Mouse (Mus musculus) kidney, adult 8-10 months (tissue): Measurements from ENCODE around the gene Smim17.
"Not testable (repeated sequence)": the region's sequence is repeated elsewhere in the genome, so short reads cannot be mapped to it uniquely, and the experiment has no call there.

Experiments
- DNase-seq, 2 experiments: peaks; one replicate each; pipeline ENCODE4 v3.0.0; 2022

Smim17 gene

DNA sequence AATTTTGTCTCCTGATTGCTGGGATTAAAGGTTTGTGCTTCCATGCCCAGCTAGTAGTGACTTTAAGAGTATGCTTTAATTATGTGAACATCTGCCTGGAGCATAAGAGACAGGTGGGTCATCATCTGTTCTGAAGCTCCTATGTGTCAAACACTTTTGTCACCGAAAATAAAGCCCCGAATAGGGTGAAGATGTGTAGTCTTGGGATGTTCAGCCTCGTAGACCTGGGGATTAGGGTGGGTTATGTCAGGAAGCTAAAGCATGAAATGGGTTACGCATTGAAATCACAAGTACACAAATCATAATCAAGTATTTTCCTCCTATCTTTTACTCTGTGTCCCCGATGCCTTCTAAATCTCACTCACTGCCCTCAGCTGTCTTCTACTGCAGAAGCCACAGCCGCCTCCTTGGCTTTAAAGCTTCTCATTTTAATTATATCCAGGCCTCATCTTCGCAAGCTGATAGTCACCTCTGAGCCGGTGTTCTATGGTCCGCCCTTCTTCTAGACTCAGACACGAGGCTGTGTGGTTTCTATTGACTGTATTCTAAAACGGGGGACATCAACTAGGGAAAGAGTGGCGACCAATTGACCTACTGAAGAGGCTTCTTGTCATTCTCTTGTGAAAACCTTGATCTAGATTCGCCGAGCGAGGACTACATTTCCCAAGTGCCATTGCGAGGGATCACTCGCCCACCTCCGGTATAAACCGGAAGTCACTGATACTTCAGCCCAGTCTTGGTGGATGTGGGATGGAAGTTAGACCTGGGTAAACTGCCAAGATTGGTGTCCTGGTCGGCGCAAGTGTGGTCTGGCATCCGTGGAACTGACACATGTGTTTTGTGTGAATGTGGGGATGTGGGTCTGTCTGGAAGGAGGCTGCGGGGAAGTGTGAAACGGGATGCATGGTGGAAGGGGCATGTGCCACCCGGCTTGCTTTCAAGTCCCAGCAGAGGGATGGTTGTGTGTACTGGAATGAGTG is at the start of gene Smim17:
TSS of gene Smim17 (plus strand) at position 720 of the 980 bp plus-strand sequence.
- DNase-seq = peak in 1 of 2 experiments; percentile 37

DNA sequence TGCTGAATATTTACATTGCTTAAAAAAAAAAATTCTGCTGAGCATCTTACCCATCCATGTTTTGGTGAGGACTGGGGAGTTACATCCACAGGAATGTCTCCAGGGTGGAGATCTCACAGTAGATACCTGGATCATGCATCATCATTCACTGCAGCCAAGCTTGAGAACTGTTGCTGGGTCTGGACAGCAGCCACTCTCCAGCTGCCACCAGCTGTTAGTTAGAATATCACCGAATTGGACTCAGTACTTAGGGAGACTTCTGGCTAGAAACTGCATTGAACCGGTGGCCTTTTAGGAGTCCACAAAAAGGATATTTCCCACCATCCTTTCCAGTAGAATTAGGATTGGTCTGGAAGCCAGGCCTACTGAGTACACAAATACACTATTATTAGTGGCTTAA is 40.4 kb upstream of the Smim17 start:
- no peak for DNase-seq

DNA sequence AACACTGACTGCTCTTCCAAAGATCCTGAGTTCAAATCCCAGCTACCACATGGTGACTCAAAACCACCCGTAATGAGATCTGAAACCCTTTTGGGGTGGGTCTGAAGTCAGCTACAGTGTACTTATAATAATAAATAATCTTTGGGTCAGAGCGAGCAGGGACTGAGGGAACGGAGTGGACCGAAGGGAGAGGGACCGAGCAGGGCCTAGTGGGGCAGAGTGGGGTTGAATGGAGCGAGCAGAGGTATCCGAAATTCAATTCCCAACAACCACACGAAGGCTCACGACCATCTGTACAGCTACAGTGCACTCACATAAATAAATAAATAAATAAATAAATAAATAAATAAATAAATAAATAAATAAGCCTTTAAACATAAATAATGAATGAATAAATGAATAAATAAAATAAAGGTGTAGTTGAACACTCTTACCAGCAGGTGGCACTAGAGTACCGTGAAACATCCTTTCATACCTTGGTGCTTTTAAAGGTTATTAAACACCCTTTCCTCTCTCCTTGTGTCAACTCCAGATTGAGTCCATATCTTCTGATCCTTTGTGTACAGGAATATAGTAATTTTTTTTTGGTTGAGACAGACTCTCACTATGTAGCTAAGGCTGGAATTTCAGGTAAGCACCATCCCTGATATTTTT is 39.5 kb upstream of the Smim17 start:
- no peak for DNase-seq

- DNase-seq = no peak
Observed at GRCm38 (mm10) chr7:6360477-6361060, 37.9 kb upstream of the Smim17 start.

GRCm38 (mm10) chr7:6361756-6362155 is 36.8 kb upstream of the Smim17 start:
- no peak for DNase-seq

DNA sequence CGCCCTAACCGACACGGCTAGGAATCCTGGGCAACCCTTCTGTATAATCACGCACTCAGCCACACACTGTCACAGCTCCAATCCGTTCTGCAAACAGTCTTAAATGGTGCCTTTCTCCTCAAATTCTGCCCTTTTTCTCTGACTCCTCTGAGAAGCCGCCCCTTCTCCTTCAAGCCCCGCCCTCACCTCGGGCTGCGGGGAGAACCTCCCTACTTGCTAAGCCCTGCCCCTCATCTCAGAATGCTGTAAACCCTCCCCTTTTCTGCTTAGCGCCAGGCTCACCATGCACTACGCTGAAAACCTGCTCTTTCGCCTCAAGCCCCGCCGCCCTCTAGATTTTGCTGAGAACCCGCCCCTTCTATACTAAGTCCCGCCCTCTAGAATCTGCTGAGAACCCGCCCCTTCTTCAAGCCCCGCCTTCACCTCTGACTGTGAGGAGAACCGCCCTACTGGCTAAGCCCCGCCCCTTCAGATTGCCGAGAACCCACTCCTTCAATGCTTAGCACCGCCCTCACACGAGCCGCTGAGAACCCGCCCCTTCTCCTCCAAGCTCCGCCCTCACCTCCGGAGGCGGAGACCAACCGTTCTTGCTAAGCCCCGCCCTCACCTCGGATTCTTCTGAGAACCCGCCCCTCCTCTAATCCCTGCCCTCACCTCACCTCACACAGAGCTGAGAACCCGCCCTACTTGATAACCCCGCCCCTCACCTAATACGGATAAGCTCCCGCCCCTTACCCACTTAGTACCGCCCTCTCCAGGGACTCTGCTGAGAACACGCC is 36.1 kb upstream of the Smim17 start:
- DNase-seq = peak; percentile 99

- DNase-seq = no peak
Observed at GRCm38 (mm10) chr7:6363047-6363488, 35.4 kb upstream of the Smim17 start, which contains the start of gene Zfp78. TSS of gene Zfp78 (plus strand) at chr7:6363280.

DNA sequence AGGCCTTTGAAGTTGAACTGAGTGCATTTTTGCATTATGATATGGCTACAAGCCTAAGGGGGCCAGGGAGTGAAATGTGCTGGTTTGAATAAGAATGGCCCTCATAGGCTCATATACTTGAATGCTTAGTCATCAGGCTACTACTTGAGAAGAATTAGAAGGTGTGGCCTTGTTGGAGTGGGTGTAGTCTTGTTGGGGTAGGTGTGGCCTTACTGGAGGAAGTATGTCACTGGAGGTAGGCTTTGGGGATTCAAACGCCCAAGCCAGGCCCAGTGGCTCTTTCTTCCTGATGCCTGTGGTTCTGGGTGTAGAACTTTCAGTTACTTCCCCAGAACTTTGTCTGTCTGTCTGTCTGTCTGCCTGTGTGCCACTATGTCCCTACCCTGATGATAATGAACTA is 33.8 kb upstream of the Smim17 start:
- DNase-seq = no peak

DNA sequence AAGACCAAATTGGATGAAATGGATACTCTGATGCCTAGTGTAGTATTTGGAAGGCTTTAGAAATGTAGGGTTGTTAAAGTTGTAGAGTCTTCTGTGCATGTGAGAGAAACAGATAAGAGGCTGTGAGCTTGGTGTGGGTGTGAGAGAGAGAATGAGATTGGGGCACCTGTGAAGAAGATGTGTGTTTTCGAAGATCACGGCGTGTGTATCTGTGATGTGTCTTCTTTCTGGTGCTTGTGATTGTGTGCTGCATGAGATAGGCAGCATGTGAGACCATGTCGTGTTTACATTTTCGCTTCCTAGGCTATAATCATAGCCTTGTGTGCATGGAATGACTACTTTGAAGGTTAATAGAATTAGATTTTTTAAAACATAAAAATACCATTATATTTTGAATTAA is 31.3 kb upstream of the Smim17 start:
- DNase-seq = no peak

DNA sequence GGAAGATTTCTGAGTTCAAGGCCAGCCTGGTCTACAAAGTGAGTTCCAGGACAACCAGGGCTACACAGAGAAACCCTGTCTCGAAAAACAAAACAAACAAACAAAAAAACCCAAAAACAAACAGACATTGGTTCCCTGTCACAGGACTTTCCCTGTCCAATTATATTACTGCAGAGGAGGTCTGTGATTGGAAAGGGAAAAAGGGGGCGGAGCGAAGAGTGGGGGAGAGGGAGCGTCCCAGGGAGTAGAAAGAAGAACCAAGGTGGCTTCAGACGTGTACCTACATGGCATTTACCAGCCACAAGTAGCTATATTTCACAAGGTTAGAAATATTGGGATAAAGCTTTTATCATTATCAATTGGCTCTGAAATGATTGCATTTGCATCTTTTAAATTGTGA is 30.4 kb upstream of the Smim17 start:
- not testable (repeated sequence) for DNase-seq

DNA sequence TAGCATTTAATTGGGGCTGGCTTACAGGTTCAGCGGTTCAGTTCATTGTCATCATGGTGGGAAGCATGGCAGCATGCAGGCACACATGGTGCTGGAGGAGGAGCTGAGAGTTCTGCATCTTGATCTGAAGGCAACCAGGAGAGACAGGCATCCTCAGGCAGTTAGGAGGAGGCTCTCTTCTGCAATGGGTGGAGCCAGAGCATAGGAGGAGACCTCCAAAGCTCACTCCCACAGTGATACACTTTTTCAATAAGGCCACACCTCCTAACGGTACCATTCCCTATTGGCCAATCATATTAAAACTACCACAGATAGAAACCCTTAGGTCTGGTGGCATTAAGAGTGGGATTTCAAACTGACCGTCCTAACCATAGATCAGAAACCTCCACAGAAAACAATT is 29.1 kb upstream of the Smim17 start:
- DNase-seq = no peak

GRCm38 (mm10) chr7:6372993-6373392 is 25.5 kb upstream of the Smim17 start:
- no peak for DNase-seq

- no peak for DNase-seq
Observed at GRCm38 (mm10) chr7:6378441-6378840, 20.1 kb upstream of the Smim17 start.

GRCm38 (mm10) chr7:6381431-6381830 is 17.1 kb upstream of the Smim17 start:
- no peak for DNase-seq

DNA sequence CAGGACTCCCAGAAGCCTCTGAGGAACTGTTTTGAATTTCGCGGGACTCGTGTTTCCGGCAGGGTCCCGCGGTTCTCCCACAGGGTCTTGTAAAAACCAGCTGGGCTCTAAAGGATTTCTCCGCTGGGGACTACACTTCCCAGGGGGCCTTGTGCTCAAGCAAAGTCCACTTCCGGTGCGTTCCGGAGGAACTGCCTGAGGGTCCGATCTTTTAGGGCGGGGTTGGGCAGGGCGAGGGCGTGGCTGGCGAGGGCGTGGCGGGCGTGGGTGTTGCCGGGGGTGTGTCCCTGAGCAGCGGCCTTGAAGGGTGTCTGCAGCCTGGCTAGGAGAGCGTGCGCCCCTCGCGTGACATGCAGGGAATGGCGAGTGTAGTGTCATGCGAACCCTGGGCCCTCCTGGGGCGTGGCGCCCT is 15.5 kb upstream of the Smim17 start, which contains the start of gene Zfp28:
TSS of gene Zfp28 (plus strand) at position 252 of the 412 bp plus-strand sequence.
- peak; percentile 94 to 95 for DNase-seq

DNA sequence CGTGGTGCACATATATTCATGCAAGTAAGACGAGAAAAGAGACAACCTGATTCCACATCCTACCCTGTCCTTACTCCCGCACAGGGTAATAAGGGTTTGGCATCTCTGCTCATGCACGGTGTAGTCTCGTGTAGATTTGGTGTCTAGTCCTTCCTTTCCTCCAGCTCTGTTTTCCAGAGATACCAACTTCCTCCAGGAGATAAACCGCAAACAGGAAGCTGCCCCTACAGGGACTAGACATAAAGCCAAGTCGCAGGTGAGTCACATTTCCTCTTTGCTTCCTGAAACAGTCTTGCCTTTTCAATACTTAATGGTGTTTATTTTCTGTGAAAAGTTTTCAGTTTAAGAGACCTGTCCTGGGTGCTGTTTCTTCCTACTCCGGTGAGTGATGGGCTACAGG is 14.5 kb upstream of the Smim17 start:
- no peak for DNase-seq

GRCm38 (mm10) chr7:6386995-6387394 is 11.5 kb upstream of the Smim17 start:
- DNase-seq = no peak

GRCm38 (mm10) chr7:6388971-6389370 is 9.5 kb upstream of the Smim17 start:
- DNase-seq = no peak

DNA sequence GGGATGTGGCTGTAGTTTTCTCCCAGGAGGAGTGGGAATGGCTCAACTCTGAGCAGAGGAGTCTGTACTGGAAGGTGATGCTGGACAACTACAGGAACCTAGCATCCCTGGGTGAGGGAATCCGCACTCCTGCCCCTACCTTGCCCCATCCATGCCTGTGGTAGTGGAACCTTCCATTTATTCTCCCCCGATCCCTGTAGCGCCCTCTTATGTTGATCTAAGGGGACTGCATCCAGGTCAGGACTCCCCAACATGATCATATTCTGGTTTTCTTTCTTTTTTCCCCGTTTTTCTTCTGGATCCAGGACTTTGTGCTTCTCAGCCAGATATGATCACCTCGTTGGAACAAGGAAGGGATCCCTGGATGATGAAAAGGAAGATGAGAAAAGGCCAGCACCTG is 9.1 kb upstream of the Smim17 start:
- DNase-seq = no peak

GRCm38 (mm10) chr7:6410043-6410442 is 11.5 kb downstream of the Smim17 start, which contains the start of gene Gm20715:
TSS of gene Gm20715 (plus strand) at chr7:6410277.
- DNase-seq = peak; percentile 88 to 96

DNA sequence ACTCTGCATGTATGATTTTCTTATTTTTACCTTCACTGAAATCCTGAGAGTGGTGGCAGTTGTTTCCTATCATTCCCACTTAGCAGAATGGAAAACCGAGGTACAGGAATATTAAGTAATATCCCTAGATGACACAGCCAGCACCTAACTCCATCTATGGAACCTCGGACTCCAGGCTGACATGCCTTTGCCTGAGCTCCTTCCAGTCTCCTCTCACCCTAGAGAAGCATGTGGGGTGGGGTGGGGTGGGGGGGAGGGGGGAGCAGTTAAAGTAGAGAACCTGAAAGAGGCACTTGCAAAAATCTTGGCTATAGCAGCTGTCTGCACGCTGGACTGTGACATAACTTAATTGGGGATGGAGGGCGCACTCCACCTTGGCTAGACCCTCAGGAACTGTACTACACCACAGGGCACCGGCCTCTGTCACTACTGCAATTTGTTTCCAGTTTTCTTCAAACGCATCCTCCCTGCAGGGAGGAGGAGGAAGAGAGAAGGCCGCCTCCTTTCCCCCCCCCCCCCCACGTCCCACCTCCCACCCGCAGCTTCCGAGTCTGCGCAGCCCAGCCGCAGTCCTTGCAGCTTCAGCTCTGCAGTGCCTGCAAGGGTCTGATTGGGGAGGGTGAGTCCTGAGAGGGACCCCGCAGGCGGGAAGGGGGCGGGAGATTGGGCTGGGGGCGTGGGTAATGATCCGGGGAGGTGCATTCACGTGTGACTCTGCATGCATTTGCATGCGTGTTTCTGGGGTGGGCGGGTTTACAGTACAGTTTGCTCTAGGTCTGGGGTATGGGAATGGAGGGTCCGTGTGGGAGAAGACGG is 16.3 kb downstream of the Smim17 start:
- no peak for DNase-seq

DNA sequence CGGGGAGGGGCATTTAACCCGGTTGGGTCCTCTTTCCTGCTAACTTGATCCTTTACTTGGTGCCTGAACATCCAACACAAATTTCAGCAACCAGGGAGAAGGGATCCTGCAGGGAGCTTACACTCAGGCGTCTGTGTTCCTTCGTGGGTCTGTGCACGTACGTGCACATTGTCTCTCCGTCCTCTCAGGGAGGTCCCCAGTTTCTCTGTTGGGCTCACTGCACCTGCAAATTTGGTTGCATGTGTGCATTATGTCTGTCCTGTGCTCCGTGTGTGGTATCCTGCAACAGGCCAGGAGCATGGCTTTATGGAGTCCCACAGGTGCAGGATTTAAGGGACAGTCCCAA is 16.9 kb downstream of the Smim17 start:
- no peak for DNase-seq
